Mouse (Mus musculus) hindlimb bud, embryonic 11.5 days (tissue): Measurements from ENCODE around the gene Tnni3k.

Experiments
- DNase-seq: peaks from one replicate; pipeline ENCODE4 v3.0.0-alpha.2; 2012; ENCODE audit warnings: low read depth, low spot score; ENCODE audit errors: extremely low spot score

Tnni3k gene

GRCm38 (mm10) chr3:154953088-154953487 is 102.1 kb downstream of the Tnni3k start:
- no peak for DNase-seq

- no peak for DNase-seq
Measured at GRCm38 (mm10) chr3:154949551-154949950, 105.7 kb downstream of the Tnni3k start.

- DNase-seq: no peak
Measured at GRCm38 (mm10) chr3:154945688-154946161, 109.5 kb downstream of the Tnni3k start.

GRCm38 (mm10) chr3:154927757-154928156 is 127.5 kb downstream of the Tnni3k start:
- DNase-seq: no peak

- no peak for DNase-seq
Measured at GRCm38 (mm10) chr3:154924936-154925335, 130.3 kb downstream of the Tnni3k start.

GRCm38 (mm10) chr3:154915566-154915965 is 139.6 kb downstream of the Tnni3k start:
- no peak for DNase-seq

- DNase-seq: no peak
Measured at GRCm38 (mm10) chr3:154913641-154914040, 141.6 kb downstream of the Tnni3k start.

- no peak for DNase-seq
Measured at GRCm38 (mm10) chr3:154896737-154897136, 158.5 kb downstream of the Tnni3k start.

- no peak for DNase-seq
Measured at GRCm38 (mm10) chr3:154893225-154893624, 162.0 kb downstream of the Tnni3k start.

- no peak for DNase-seq
Measured at GRCm38 (mm10) chr3:154885452-154885851, 169.8 kb downstream of the Tnni3k start.

- DNase-seq: no peak
Measured at GRCm38 (mm10) chr3:154885048-154885447, 170.2 kb downstream of the Tnni3k start.

- DNase-seq: no peak
Measured at GRCm38 (mm10) chr3:154881428-154881986, 173.7 kb downstream of the Tnni3k start.

- no peak for DNase-seq
Measured at GRCm38 (mm10) chr3:154880536-154880939, 174.7 kb downstream of the Tnni3k start.

GRCm38 (mm10) chr3:154880108-154880507 is 175.1 kb downstream of the Tnni3k start:
- no peak for DNase-seq

- DNase-seq: no peak
Measured at GRCm38 (mm10) chr3:154879515-154879914, 175.7 kb downstream of the Tnni3k start.

GRCm38 (mm10) chr3:154879080-154879479 is 176.1 kb downstream of the Tnni3k start:
- DNase-seq: no peak

- DNase-seq: no peak
Measured at GRCm38 (mm10) chr3:154868807-154869206, 186.4 kb downstream of the Tnni3k start.

- DNase-seq: no peak
Measured at GRCm38 (mm10) chr3:154861921-154862320, 193.3 kb downstream of the Tnni3k start.

- no peak for DNase-seq
Measured at GRCm38 (mm10) chr3:154859721-154860120, 195.5 kb downstream of the Tnni3k start.

GRCm38 (mm10) chr3:154853257-154853656 is 201.9 kb downstream of the Tnni3k start:
- no peak for DNase-seq

GRCm38 (mm10) chr3:154852281-154852680 is 202.9 kb downstream of the Tnni3k start:
- DNase-seq: no peak

GRCm38 (mm10) chr3:154842247-154842646 is 213.0 kb downstream of the Tnni3k start:
- DNase-seq: no peak

- DNase-seq: no peak
Measured at GRCm38 (mm10) chr3:154841076-154841475, 214.1 kb downstream of the Tnni3k start.
